Mouse (Mus musculus) midbrain, embryonic 12.5 days (tissue): ENCODE measurements around the gene Hist1h1c. TPM values are rescaled to one million over a fixed set of nuclear protein-coding genes. Genes with fewer than 3 reads are reported as not detected.
"Not testable (repeated sequence)": the region's sequence is repeated elsewhere in the genome, so short reads cannot be mapped to it uniquely, and the experiment has no call there.

ENCODE experiments used
- ATAC-seq: fragments of 200-750 bp; cut with Nextera tagmentation; 2 replicates; pipeline ENCODE4 v1.8.0; 2017; ENCODE audit warnings: low read depth, moderate TSS enrichment, moderate library complexity; ENCODE audit not compliant: low FRiP score
- H3K27ac ChIP-seq: fragments of 300-500 bp; sonication (generic); replicated peaks from 2 replicates; pipeline ENCODE4 v1.5.1; 2016; ENCODE audit warnings: mild to moderate bottlenecking
- H3K27me3 ChIP-seq: fragments of 300-500 bp; sonication (generic); 2 replicates; pipeline ENCODE4 v1.6.1; 2016; ENCODE audit warnings: mild to moderate bottlenecking
- H3K36me3 ChIP-seq: fragments of 300-500 bp; sonication (generic); 2 replicates; pipeline ENCODE4 v1.6.1; 2016
- H3K4me1 ChIP-seq: fragments of 300-500 bp; sonication (generic); 2 replicates; pipeline ENCODE4 v1.6.1; 2016
- H3K4me2 ChIP-seq: fragments of 300-500 bp; sonication (generic); replicated peaks from 2 replicates; pipeline ENCODE4 v1.6.1; 2016; ENCODE audit warnings: mild to moderate bottlenecking, moderate library complexity
- H3K4me3 ChIP-seq: fragments of 300-500 bp; sonication (generic); 2 replicates; pipeline ENCODE4 v1.5.1; 2016; ENCODE audit warnings: mild to moderate bottlenecking
- H3K9ac ChIP-seq: fragments of 300-500 bp; sonication (generic); replicated peaks from 2 replicates; pipeline ENCODE4 v1.6.1; 2016; ENCODE audit warnings: mild to moderate bottlenecking, moderate library complexity
- H3K9me3 ChIP-seq: fragments of 300-500 bp; sonication (generic); 2 replicates; pipeline ENCODE4 v1.6.1; 2016; ENCODE audit warnings: mild to moderate bottlenecking
- WGBS: fragments of 180-500 bp; shearing (Covaris S2); methylation state at CpG from one replicate; pipeline ENCODE4 v1.1.7; 2016; 5-methylcytosine and 5-hydroxymethylcytosine counted together
- polyA plus RNA-seq: library from polyadenylated mRNA; unstranded; fragments of >200 nt; fragmentation: Nextera tagmentation; extraction: Ambion mirVana; gene quantifications from 2 replicates; pipeline ENCODE4 v1.2.1, GENCODE M21; 2016

Hist1h1c gene
- polyA plus RNA-seq, 1 experiment from 2014 or later, result 14.0 TPM

GRCm38 (mm10) chr13:23739922-23740252 is 1.3 kb downstream of the Hist1h1c start:
- Histone ChIP-seq H3K36me3 (no peaks in the 10 kb centered on the region), H3K27me3 (no peaks in the 10 kb centered on the region), H3K4me2 (peak overlapping the region; percentile 95), H3K9me3 (no peaks in the 10 kb centered on the region), H3K4me1 (peaks cover 28% of the 10 kb centered on the region), H3K4me3 (peak overlapping the region; percentile 55), H3K9ac (peak overlapping the region; percentile 69), H3K27ac (peak overlapping the region; percentile 95)
- 2% methylated on average over 14 of the region's 14 CpGs for WGBS
- no peak for ATAC-seq

- Histone ChIP-seq H3K27ac (peak overlapping the region; percentile 95), H3K4me1 (peaks cover 28% of the 10 kb centered on the region), H3K4me2 (peak overlapping the region; percentile 95), H3K4me3 (peak overlapping the region; percentile 55), H3K9me3 (no peaks in the 10 kb centered on the region), H3K36me3 (no peaks in the 10 kb centered on the region), H3K9ac (peak overlapping the region; percentile 69), H3K27me3 (no peaks in the 10 kb centered on the region)
- ATAC-seq, result no peak
- WGBS, result 33% methylated on average over 13 of the region's 13 CpGs
Measured at GRCm38 (mm10) chr13:23740256-23740840, 1.7 kb downstream of the Hist1h1c start.

GRCm38 (mm10) chr13:23740910-23741309 is 2.3 kb downstream of the Hist1h1c start:
- no peak overlapping the region for H3K9ac ChIP-seq
- no peak for ATAC-seq
- H3K36me3 ChIP-seq, result no peaks in the 10 kb centered on the region
- WGBS, result 63% methylated on average over 5 of the region's 5 CpGs
- peaks cover 31% of the 10 kb centered on the region for H3K4me1 ChIP-seq
- no peaks in the 10 kb centered on the region for H3K27me3 ChIP-seq
- peak overlapping the region; percentile 95; the same call in 1 of the 2 replicates for H3K27ac ChIP-seq
- no peaks in the 10 kb centered on the region for H3K9me3 ChIP-seq
- H3K4me3 ChIP-seq, result no peak overlapping the region
- peak overlapping the region; percentile 95 for H3K4me2 ChIP-seq

- no peaks in the 10 kb centered on the region for H3K36me3 ChIP-seq
- peaks cover 33% of the 10 kb centered on the region for H3K4me1 ChIP-seq
- H3K27me3 ChIP-seq, result no peaks in the 10 kb centered on the region
Measured at GRCm38 (mm10) chr13:23742007-23742406, 3.4 kb downstream of the Hist1h1c start.

GRCm38 (mm10) chr13:23743215-23743614 is 4.6 kb downstream of the Hist1h1c start:
- H3K4me1 ChIP-seq, result peaks cover 38% of the 10 kb centered on the region
- WGBS, result 85% methylated on average over 5 of the region's 5 CpGs

More at GRCm38 (mm10) chr13:23742007-23742406, 3.4 kb downstream of the Hist1h1c start:
- no peak overlapping the region for H3K4me3 ChIP-seq
- no peak overlapping the region for H3K4me2 ChIP-seq
- no peak overlapping the region for H3K27ac ChIP-seq
- H3K9ac ChIP-seq, result no peak overlapping the region
- no peak for ATAC-seq
- H3K9me3 ChIP-seq, result no peaks in the 10 kb centered on the region

GRCm38 (mm10) chr13:23743963-23744362 is 5.4 kb downstream of the Hist1h1c start:
- Histone ChIP-seq H3K9me3 (no peaks in the 10 kb centered on the region), H3K27ac (peak overlapping the region; percentile 77), H3K9ac (peak overlapping the region; percentile 46; the same call in 1 of the 2 replicates), H3K4me1 (peaks cover 40% of the 10 kb centered on the region), H3K27me3 (no peaks in the 10 kb centered on the region), H3K36me3 (no peaks in the 10 kb centered on the region), H3K4me3 (peak overlapping the region; percentile 47; the same call in 1 of the 2 replicates), H3K4me2 (peak overlapping the region; percentile 67)
- whole genome bisulfite sequencing, result 39% methylated on average over 4 of the region's 4 CpGs
- ATAC-seq, result no peak

More at GRCm38 (mm10) chr13:23743215-23743614, 4.6 kb downstream of the Hist1h1c start:
- Histone ChIP-seq H3K27me3 (no peaks in the 10 kb centered on the region), H3K9me3 (no peaks in the 10 kb centered on the region), H3K4me3 (no peak overlapping the region), H3K4me2 (no peak overlapping the region), H3K27ac (no peak overlapping the region), H3K9ac (no peak overlapping the region), H3K36me3 (no peaks in the 10 kb centered on the region)
- ATAC-seq, result no peak

- ATAC-seq, result no peak
- Histone ChIP-seq H3K27me3 (no peaks in the 10 kb centered on the region), H3K4me1 (peaks cover 33% of the 10 kb centered on the region), H3K9ac (peak overlapping the region; percentile 46), H3K27ac (peak overlapping the region; percentile 77), H3K4me3 (peak overlapping the region; percentile 47), H3K36me3 (no peaks in the 10 kb centered on the region), H3K9me3 (no peaks in the 10 kb centered on the region), H3K4me2 (peak overlapping the region; percentile 67)
- under 1% methylated on average over 18 of the region's 36 CpGs for WGBS
Measured at GRCm38 (mm10) chr13:23744421-23745380, 6.1 kb downstream of the Hist1h1c start.

- ATAC-seq, result peak; percentile 72
- under 1% methylated on average over 26 of the region's 28 CpGs for WGBS
Measured at GRCm38 (mm10) chr13:23745381-23746161, 7.0 kb downstream of the Hist1h1c start, which contains the start of gene Hist1h3c. Gene Hist1h3c (minus strand): TSS chr13:23745602.

GRCm38 (mm10) chr13:23746201-23747080 is 7.8 kb downstream of the Hist1h1c start, which contains the start of gene Hist1h2bb:
Gene Hist1h2bb (plus strand): TSS chr13:23746734.
- WGBS, result under 1% methylated on average over 45 of the region's 58 CpGs
- H3K4me2 ChIP-seq, result peak within 1 kb of the TSS; percentile 67
- H3K27me3 ChIP-seq, H3K9me3 ChIP-seq, H3K36me3 ChIP-seq: not testable (repeated sequence)
- peaks cover 21% of the 10 kb centered on the region for H3K4me1 ChIP-seq
- peak; percentile 92 for ATAC-seq
- H3K9ac ChIP-seq, result peak within 1 kb of the TSS; percentile 62
- H3K27ac ChIP-seq, result peak within 1 kb of the TSS; percentile 98
- H3K4me3 ChIP-seq, result peak within 1 kb of the TSS; percentile 47

More at GRCm38 (mm10) chr13:23745381-23746161, 7.0 kb downstream of the Hist1h1c start, which contains the start of gene Hist1h3c:
- no peaks in the 10 kb centered on the region for H3K9me3 ChIP-seq
- H3K27me3 ChIP-seq, result no peaks in the 10 kb centered on the region
- peak within 1 kb of the TSS; percentile 47 for H3K4me3 ChIP-seq
- H3K27ac ChIP-seq, result peak within 1 kb of the TSS; percentile 98
- H3K4me2 ChIP-seq, result peak within 1 kb of the TSS; percentile 67
- peak within 1 kb of the TSS; percentile 62 for H3K9ac ChIP-seq
- H3K4me1 ChIP-seq, result peaks cover 25% of the 10 kb centered on the region
- no peaks in the 10 kb centered on the region for H3K36me3 ChIP-seq

- no peaks in the 10 kb centered on the region for H3K9me3 ChIP-seq
- 2% methylated on average over 13 of the region's 13 CpGs for WGBS
- H3K36me3 ChIP-seq, result no peaks in the 10 kb centered on the region
- peak; percentile 7; the same call in 1 of the 2 replicates for ATAC-seq
- no peaks in the 10 kb centered on the region for H3K27me3 ChIP-seq
- H3K4me2 ChIP-seq, result peak overlapping the region; percentile 67
- H3K4me3 ChIP-seq, result peak overlapping the region; percentile 47
- peak overlapping the region; percentile 98 for H3K27ac ChIP-seq
- peaks cover 21% of the 10 kb centered on the region for H3K4me1 ChIP-seq
- peak overlapping the region; percentile 47 for H3K9ac ChIP-seq
Measured at GRCm38 (mm10) chr13:23747081-23747891, 8.7 kb downstream of the Hist1h1c start.
